In the genomic region with DNA sequence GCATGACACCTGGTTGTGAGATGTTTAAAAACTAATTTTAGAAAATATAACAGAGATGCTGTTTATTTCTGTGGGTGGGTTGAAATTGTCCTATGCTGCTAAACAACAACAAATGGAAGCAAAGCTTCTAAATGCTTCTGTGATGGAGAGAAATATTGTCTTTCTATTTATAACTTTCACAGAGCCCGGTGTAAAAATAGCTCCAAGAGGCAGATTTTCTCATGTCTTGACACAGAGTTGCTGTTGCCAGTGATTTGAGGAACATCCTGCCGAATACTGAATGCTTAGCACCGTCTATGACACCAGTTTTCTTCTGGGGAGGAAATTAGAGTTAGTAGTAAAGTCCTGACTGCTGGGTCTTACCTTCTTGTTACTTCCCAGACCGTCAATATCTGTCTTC, we compare ENCODE assay signal across 17 mouse cellular contexts.
A peak's percentile ranks its signal among the peaks of the same experiment; 100 is the strongest.
DNase-seq lines count a peak whose midpoint lies in the region; ATAC-seq and TF ChIP-seq lines count a peak whose summit lies in the region.
"Had no signal": no experiment of that assay in that cellular context is flagged by ENCODE, and none has a peak within 500 bp of the region (broad histone marks: within the 10 kb centered on the region; RNA-seq: fewer than 3 reads in every experiment).

No protein-coding gene starts in this region.

- H3K9me3 ChIP-seq in forebrain, postnatal 0 days (ENCODE audit: low read length), result no peaks in the 10 kb centered on the region
- H3K9me3 ChIP-seq in forebrain, embryonic 15.5 days, result no peaks in the 10 kb centered on the region
- no peaks in the 10 kb centered on the region for H3K9me3 ChIP-seq in kidney, postnatal 0 days (replicated peaks; ENCODE audit: low read length)
- no peaks in the 10 kb centered on the region for H3K9me3 ChIP-seq in heart, embryonic 14.5 days (ENCODE audit: control insufficient read depth, low read length)
- H3K9me3 ChIP-seq: embryonic facial prominence, embryonic 10.5 days; forebrain, embryonic 12.5 days; hindbrain, embryonic 15.5 days had no signal

- no peak overlapping the region for H3K4me3 ChIP-seq in forebrain, postnatal 0 days (ENCODE audit: low read depth, low read length)
- H3K4me3 ChIP-seq in forebrain, embryonic 15.5 days, result no peak overlapping the region
- H3K4me3 ChIP-seq in kidney, postnatal 0 days (replicated peaks; ENCODE audit: low read depth, low read length), result no peak overlapping the region
- H3K4me3 ChIP-seq in heart, embryonic 14.5 days (ENCODE audit: control insufficient read depth in 1 of 2, insufficient read depth in 1 of 2, low read depth in 1 of 2, low read length in 2 of 2), result peak overlapping the region in 1 of 2 experiments; percentile 36; a peak in 2 of 4 replicates
- H3K4me3 ChIP-seq: embryonic facial prominence, embryonic 10.5 days; forebrain, embryonic 12.5 days; hindbrain, embryonic 15.5 days had no signal

- ATAC-seq in forebrain, postnatal 0 days, result peak; percentile 56; the same call in 1 of the 2 replicates
- ATAC-seq in forebrain, embryonic 15.5 days (replicated peaks), result no peak
- ATAC-seq in kidney, postnatal 0 days (replicated peaks; ENCODE audit: low FRiP score, low read depth), result no peak
- ATAC-seq in heart, embryonic 14.5 days (ENCODE audit: insufficient number of reproducible peaks, insufficient read depth, low FRiP score, low read depth), result no peak
- ATAC-seq: intestine, embryonic 16.5 days had no signal

- 50% methylated on average over 4 of the region's 4 CpGs for WGBS in forebrain, postnatal 0 days
- 74% methylated on average over 4 of the region's 4 CpGs for WGBS in forebrain, embryonic 15.5 days
- WGBS in kidney, postnatal 0 days, result 57% methylated on average over 4 of the region's 4 CpGs
- WGBS in heart, embryonic 14.5 days, result 22% methylated on average over 4 of the region's 4 CpGs

- H3K9ac ChIP-seq in forebrain, postnatal 0 days, result no peak overlapping the region
- H3K9ac ChIP-seq in forebrain, embryonic 15.5 days (replicated peaks), result no peak overlapping the region
- H3K9ac ChIP-seq in kidney, postnatal 0 days (ENCODE audit: low read depth, low read length), result no peak overlapping the region
- peak overlapping the region; percentile 62 for H3K9ac ChIP-seq in heart, embryonic 14.5 days (ENCODE audit: low read length)
- H3K9ac ChIP-seq: forebrain, embryonic 12.5 days; hindbrain, embryonic 15.5 days had no signal

- H3K27me3 ChIP-seq in forebrain, postnatal 0 days (ENCODE audit: insufficient read depth, low read length), result no peaks in the 10 kb centered on the region
- no peaks in the 10 kb centered on the region for H3K27me3 ChIP-seq in forebrain, embryonic 15.5 days
- no peaks in the 10 kb centered on the region for H3K27me3 ChIP-seq in kidney, postnatal 0 days (ENCODE audit: insufficient read depth, low read length)
- H3K27me3 ChIP-seq in heart, embryonic 14.5 days (ENCODE audit: control insufficient read depth, insufficient read depth, low read length), result no peaks in the 10 kb centered on the region
- H3K27me3 ChIP-seq: forebrain, embryonic 12.5 days; hindbrain, embryonic 15.5 days had no signal

- H3K4me1 ChIP-seq in forebrain, postnatal 0 days (ENCODE audit: insufficient read depth), result no peaks in the 10 kb centered on the region
- H3K4me1 ChIP-seq in forebrain, embryonic 15.5 days, result no peaks in the 10 kb centered on the region
- no peaks in the 10 kb centered on the region for H3K4me1 ChIP-seq in kidney, postnatal 0 days (replicated peaks; ENCODE audit: insufficient read depth, low read length)
- peaks cover 10 to 25% of the 10 kb centered on the region in 2 experiments for H3K4me1 ChIP-seq in heart, embryonic 14.5 days (ENCODE audit: control insufficient read depth in 2 of 2, insufficient read depth in 2 of 2, low read length in 2 of 2)
- H3K4me1 ChIP-seq: embryonic facial prominence, embryonic 10.5 days; forebrain, embryonic 12.5 days; hindbrain, embryonic 15.5 days had no signal

- H3K4me2 ChIP-seq in forebrain, postnatal 0 days (ENCODE audit: low read depth), result no peak overlapping the region
- no peak overlapping the region for H3K4me2 ChIP-seq in forebrain, embryonic 15.5 days (replicated peaks)
- no peak overlapping the region for H3K4me2 ChIP-seq in kidney, postnatal 0 days (ENCODE audit: low read length)
- peak overlapping the region; percentile 60 for H3K4me2 ChIP-seq in heart, embryonic 14.5 days (ENCODE audit: low read length)
- H3K4me2 ChIP-seq: forebrain, embryonic 12.5 days; hindbrain, embryonic 15.5 days had no signal

- no peak for TF ChIP-seq CTCF in forebrain, postnatal 0 days (IDR thresholded peaks at IDR 0.05; ENCODE audit: low read depth)
- TF ChIP-seq CTCF in kidney, postnatal 0 days (IDR thresholded peaks at IDR 0.05; ENCODE audit: low read depth), result no peak

- no peak overlapping the region for H3K27ac ChIP-seq in forebrain, postnatal 0 days (ENCODE audit: low read depth, low read length)
- no peak overlapping the region for H3K27ac ChIP-seq in forebrain, embryonic 15.5 days (replicated peaks)
- H3K27ac ChIP-seq in kidney, postnatal 0 days, result no peak overlapping the region
- peak overlapping the region; percentile 79 to 83 for H3K27ac ChIP-seq in heart, embryonic 14.5 days (replicated peaks in 1 of 2; ENCODE audit: control insufficient read depth in 1 of 2, insufficient read depth in 1 of 2, low read depth in 2 of 2, low read length in 2 of 2)
- H3K27ac ChIP-seq: embryonic facial prominence, embryonic 10.5 days; forebrain, embryonic 12.5 days; hindbrain, embryonic 15.5 days had no signal

- H3K36me3 ChIP-seq in forebrain, postnatal 0 days (ENCODE audit: insufficient read depth), result no peaks in the 10 kb centered on the region
- H3K36me3 ChIP-seq in forebrain, embryonic 15.5 days, result no peaks in the 10 kb centered on the region
- no peaks in the 10 kb centered on the region for H3K36me3 ChIP-seq in kidney, postnatal 0 days (ENCODE audit: insufficient read depth, low read length)
- H3K36me3 ChIP-seq in heart, embryonic 14.5 days (ENCODE audit: control insufficient read depth, insufficient read depth, low read length), result no peaks in the 10 kb centered on the region
- H3K36me3 ChIP-seq: embryonic facial prominence, embryonic 10.5 days; forebrain, embryonic 12.5 days; hindbrain, embryonic 15.5 days had no signal

- DNase-seq in forebrain, postnatal 0 days, result peak; percentile 20
- peak; percentile 30 for DNase-seq in kidney, postnatal 0 days (ENCODE audit: low spot score)
- DNase-seq in kidney, adult 11 months, result no peak
- no peak for DNase-seq in lung, adult 18-20 months
- DNase-seq in right cerebral cortex, adult 18-20 months, result no peak
- DNase-seq: cerebellum, adult 8-10 months; left cerebral cortex, postnatal 4 days; liver; lung, postnatal 14 days; midbrain, embryonic 14.5 days; thymus, postnatal 4 days had no signal

Comparison
In these comparisons a context has a peak if more than half of its experiments do, and no peak if none do; other contexts are left out.
1. DNase-seq: peak in forebrain, postnatal 0 days (single experiment) and kidney, postnatal 0 days (single experiment); none in kidney, adult 11 months (single experiment), lung, adult 18-20 months (0 of 2) and right cerebral cortex, adult 18-20 months (single experiment).
2. H3K27ac ChIP-seq: peak in heart, embryonic 14.5 days (2 of 2); none in forebrain, postnatal 0 days (single experiment), forebrain, embryonic 15.5 days (single experiment) and kidney, postnatal 0 days (single experiment).